Mouse (Mus musculus) CH12.LX (cell line): ENCODE measurements around the gene Gm1043.

Experiments
- CTCF ChIP-seq, 2 experiments: IDR thresholded peaks in 1 of 2; conservative IDR thresholded peaks in 1 of 2; 2 replicates each; pipeline ENCODE4 v1.5.1; 2011 to 2012; ENCODE audit warnings: low read depth in 2 of 2, low read length in 2 of 2, improper control_type of control experiment in 1 of 2, inconsistent platforms in 1 of 2, mild to moderate bottlenecking in 1 of 2, moderate library complexity in 1 of 2
- EP300 ChIP-seq: IDR thresholded peaks from 2 replicates; pipeline ENCODE4 v1.6.1; 2011; ENCODE audit warnings: low read length, improper control_type of control experiment
- HCFC1 ChIP-seq: IDR thresholded peaks from 2 replicates; pipeline ENCODE4 v1.6.1; 2012; ENCODE audit warnings: low read depth, mild to moderate bottlenecking, inconsistent platforms, low read length, improper control_type of control experiment
- JUND ChIP-seq: conservative IDR thresholded peaks from 2 replicates; pipeline ENCODE4 v1.6.1; 2011; ENCODE audit warnings: low read depth, low read length, improper control_type of control experiment
- KAT2A ChIP-seq: IDR thresholded peaks from 2 replicates; pipeline ENCODE4 v1.6.1; 2012; ENCODE audit warnings: low read length, improper control_type of control experiment, inconsistent platforms; ENCODE audit not compliant: insufficient replicate concordance
- POLR2A ChIP-seq: IDR thresholded peaks from 2 replicates; pipeline ENCODE4 v1.6.1; 2011; ENCODE audit warnings: low read depth, mild to moderate bottlenecking, improper control_type of control experiment, low read length
- TBP ChIP-seq: conservative IDR thresholded peaks from 2 replicates; pipeline ENCODE4 v1.6.1; 2011; ENCODE audit warnings: low read depth, low read length, improper control_type of control experiment
- TCF12 ChIP-seq: IDR thresholded peaks from 2 replicates; pipeline ENCODE4 v1.6.1; 2014; ENCODE audit warnings: low read depth, mild to moderate bottlenecking, inconsistent platforms, low read length, improper control_type of control experiment
- ZNF384 ChIP-seq: IDR thresholded peaks from 2 replicates; pipeline ENCODE4 v1.6.1; 2012; ENCODE audit warnings: low read depth, low read length, improper control_type of control experiment, inconsistent platforms

DNA sequence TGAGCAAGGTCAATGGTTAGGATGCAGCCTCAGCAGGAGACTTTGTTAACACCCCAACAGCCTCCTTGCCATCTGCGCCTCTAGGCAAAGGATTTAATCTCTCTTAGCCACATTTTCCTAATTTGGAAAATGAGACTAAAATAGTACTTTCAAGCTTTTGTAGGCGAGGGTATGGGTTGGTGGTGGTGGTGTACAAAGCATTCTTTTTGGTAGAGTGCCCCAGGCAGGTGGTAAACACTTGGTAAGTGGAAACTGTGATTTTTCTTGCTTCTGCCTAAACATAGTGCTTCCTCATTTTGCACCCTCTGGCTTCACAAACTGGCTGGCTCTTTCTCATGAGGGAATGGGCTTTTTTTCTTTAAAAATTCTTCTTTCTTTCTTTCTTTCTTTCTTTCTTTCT, 153.5 kb downstream of the Gm1043 start:
- TF ChIP-seq EP300 (no peak), CTCF (conservative IDR thresholded peaks at IDR 0.05 in 1 of 2, IDR thresholded peaks at IDR 0.05 in 1 of 2; ENCODE audit: low read depth in 2 of 2, low read length in 2 of 2) (no peak), POLR2A (no peak), TCF12 (no peak), HCFC1 (no peak), TBP (no peak), ZNF384 (no peak), KAT2A (no peak), JUND (no peak)
